Mouse (Mus musculus) spleen, adult 2 months (tissue): ENCODE measurements around the gene Cobl. TPM values are rescaled to one million over a fixed set of nuclear protein-coding genes. Genes with fewer than 3 reads are reported as not detected.

ENCODE experiments used
- DNase-seq, 2 experiments: peaks; one replicate each; pipeline versions ENCODE4 v3.0.0 to v3.0.0-alpha.2; 2012 to 2021; ENCODE audit warnings: low spot score in 2 of 2, low read depth in 1 of 2
- H3K27ac ChIP-seq: fragments of 200-500 bp; 2 replicates; pipeline ENCODE4 v1.5.1; 2012; ENCODE audit warnings: low read length, inconsistent platforms; ENCODE audit not compliant: insufficient read depth
- H3K27me3 ChIP-seq: fragments of 200-500 bp; 2 replicates; pipeline ENCODE4 v1.6.1; 2012; ENCODE audit warnings: mild to moderate bottlenecking, moderate library complexity, low read length, inconsistent platforms; ENCODE audit not compliant: control insufficient read depth, insufficient read depth
- H3K36me3 ChIP-seq: fragments of 200-500 bp; 2 replicates; pipeline ENCODE4 v1.6.1; 2012; ENCODE audit warnings: mild to moderate bottlenecking, low read length, inconsistent platforms; ENCODE audit not compliant: control insufficient read depth, insufficient read depth
- H3K4me1 ChIP-seq: fragments of 200-500 bp; 2 replicates; pipeline ENCODE4 v1.6.1; 2011; ENCODE audit warnings: inconsistent platforms; ENCODE audit not compliant: control insufficient read depth, insufficient read depth, insufficient read length
- H3K4me3 ChIP-seq: fragments of 200-500 bp; 2 replicates; pipeline ENCODE4 v1.5.1; 2011; ENCODE audit warnings: mild to moderate bottlenecking, inconsistent platforms; ENCODE audit not compliant: insufficient read depth, insufficient read length; ENCODE audit errors: extremely low read depth
- CTCF ChIP-seq: fragments of 200-500 bp; IDR thresholded peaks from 2 replicates; pipeline ENCODE4 v1.5.1; 2011; ENCODE audit warnings: mild to moderate bottlenecking, inconsistent platforms; ENCODE audit not compliant: insufficient read depth, insufficient read length, insufficient replicate concordance; ENCODE audit errors: extremely low read depth
- POLR2A ChIP-seq: fragments of 200-500 bp; IDR thresholded peaks from 2 replicates; pipeline ENCODE4 v1.6.1; 2011; ENCODE audit warnings: low read depth, low read length, inconsistent platforms
- WGBS: fragments of 180-500 bp; shearing (Covaris S2); methylation state at CpG from one replicate; pipeline ENCODE4 v1.1.7; 2018; 5-methylcytosine and 5-hydroxymethylcytosine counted together
- polyA plus RNA-seq: library from polyadenylated mRNA; depleted of rRNA; stranded (reverse); fragments of >200 nt; gene quantifications from 2 replicates; pipeline ENCODE4 v1.2.3, GENCODE M21; 2012

Gene Cobl
- polyA plus RNA-seq, 1 experiment, result 0.32 TPM

DNA sequence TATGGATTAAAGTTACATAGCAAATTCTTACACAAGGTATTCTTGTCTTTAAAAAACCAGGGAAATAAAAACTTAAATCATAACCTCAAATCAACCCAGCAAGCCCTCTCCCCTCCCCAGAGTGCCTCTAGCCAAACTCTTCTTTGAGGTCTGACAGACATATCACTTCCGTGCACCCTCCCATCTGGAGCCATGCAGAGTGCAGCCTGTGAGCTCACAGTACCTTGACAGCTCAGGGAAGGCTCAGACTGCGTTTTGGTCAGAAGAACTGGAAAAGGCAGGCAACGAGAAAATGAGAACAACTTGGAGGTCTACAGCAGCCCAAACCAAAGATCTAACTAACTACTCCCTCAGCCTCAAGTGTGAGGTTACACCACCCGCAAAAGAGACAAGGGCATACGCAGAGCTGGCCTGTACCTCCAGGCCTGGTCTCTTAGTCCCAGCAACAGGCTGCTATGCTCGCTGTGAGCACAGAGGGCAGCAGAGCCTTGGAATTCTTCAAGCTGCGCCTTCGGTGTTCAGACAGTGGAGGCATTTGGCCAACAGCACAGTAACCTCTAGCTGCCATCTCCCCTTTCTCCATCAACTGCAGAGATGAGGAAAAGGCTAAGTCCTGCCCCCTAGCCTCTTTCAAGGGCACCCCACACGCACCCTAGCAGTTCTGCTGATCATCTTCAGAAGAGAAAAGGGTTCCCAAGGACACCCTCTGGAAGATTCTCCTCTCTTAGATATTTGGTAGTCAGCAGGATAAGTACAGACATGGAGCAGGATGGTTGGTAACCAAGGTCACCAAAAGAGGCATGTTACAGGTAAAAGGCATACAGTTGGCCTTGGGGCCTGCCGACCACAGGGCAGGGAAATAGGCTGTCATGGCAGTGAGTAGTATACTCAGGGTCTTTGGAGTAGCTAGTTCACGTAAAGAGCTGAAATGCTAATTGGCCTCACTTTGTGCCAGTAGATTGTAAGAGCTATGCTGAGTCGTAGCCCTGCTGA, 91.4 kb downstream of the Cobl start:
- Histone ChIP-seq H3K36me3 (no peaks in the 10 kb centered on the region), H3K4me1 (no peaks in the 10 kb centered on the region), H3K27ac (no peak overlapping the region), H3K27me3 (no peaks in the 10 kb centered on the region), H3K4me3 (no peak overlapping the region)
- TF ChIP-seq CTCF, result no peak
- no peak for TF ChIP-seq POLR2A
- no peak for DNase-seq
- 41% methylated on average over 12 of the region's 12 CpGs for WGBS

DNA sequence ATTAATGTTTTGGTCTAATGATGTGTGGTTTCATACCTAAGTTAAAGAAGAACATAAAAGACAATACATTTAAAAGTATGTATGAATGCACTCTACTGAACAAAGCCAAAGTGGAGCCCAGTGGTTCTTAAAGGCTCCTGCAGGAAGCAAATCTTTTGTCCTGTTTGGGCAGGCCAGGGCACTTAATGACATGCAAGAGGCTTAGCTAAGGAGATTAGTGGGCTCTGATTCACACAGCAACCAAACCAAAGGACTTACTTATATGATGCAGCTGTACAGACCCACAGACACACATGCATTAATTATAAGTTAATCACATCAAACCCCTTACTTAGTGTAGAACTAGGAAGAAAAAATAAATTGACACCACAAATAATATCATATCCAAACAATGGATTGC, 93.8 kb downstream of the Cobl start:
- TF ChIP-seq CTCF (no peak), POLR2A (no peak)
- no peaks in the 10 kb centered on the region for H3K4me1 ChIP-seq
- no peaks in the 10 kb centered on the region for H3K27me3 ChIP-seq
- H3K4me3 ChIP-seq, result no peak overlapping the region
- H3K27ac ChIP-seq, result no peak overlapping the region
- H3K36me3 ChIP-seq, result no peaks in the 10 kb centered on the region
- no peak for DNase-seq

GRCm38 (mm10) chr11:12367426-12368178, 97.2 kb downstream of the Cobl start:
- TF ChIP-seq POLR2A (no peak), CTCF (no peak)
- Histone ChIP-seq H3K4me3 (no peak overlapping the region), H3K36me3 (no peaks in the 10 kb centered on the region), H3K27me3 (no peaks in the 10 kb centered on the region), H3K4me1 (no peaks in the 10 kb centered on the region), H3K27ac (no peak overlapping the region)
- DNase-seq, result no peak
- 44% methylated on average over 5 of the region's 5 CpGs for WGBS

- no peak for TF ChIP-seq POLR2A
- no peak for TF ChIP-seq CTCF
- no peak overlapping the region for H3K27ac ChIP-seq
- no peak overlapping the region for H3K4me3 ChIP-seq
- no peak for DNase-seq
- H3K27me3 ChIP-seq, result no peaks in the 10 kb centered on the region
- WGBS, result 25% methylated on average over 2 of the region's 2 CpGs
- no peaks in the 10 kb centered on the region for H3K36me3 ChIP-seq
- H3K4me1 ChIP-seq, result no peaks in the 10 kb centered on the region
Observed at GRCm38 (mm10) chr11:12359336-12360000, 105.3 kb downstream of the Cobl start.

GRCm38 (mm10) chr11:12358602-12359001, 106.2 kb downstream of the Cobl start:
- no peaks in the 10 kb centered on the region for H3K4me1 ChIP-seq
- no peak overlapping the region for H3K4me3 ChIP-seq
- H3K27ac ChIP-seq, result no peak overlapping the region
- 79% methylated on average over 4 of the region's 4 CpGs for WGBS
- no peak for TF ChIP-seq POLR2A
- TF ChIP-seq CTCF, result no peak
- no peak for DNase-seq
- H3K36me3 ChIP-seq, result no peaks in the 10 kb centered on the region
- no peaks in the 10 kb centered on the region for H3K27me3 ChIP-seq

GRCm38 (mm10) chr11:12355681-12356080, 109.1 kb downstream of the Cobl start:
- TF ChIP-seq POLR2A, result no peak
- no peak for TF ChIP-seq CTCF
- no peak overlapping the region for H3K27ac ChIP-seq
- 73% methylated on average over 3 of the region's 3 CpGs for WGBS
- H3K27me3 ChIP-seq, result no peaks in the 10 kb centered on the region
- no peak for DNase-seq
- no peaks in the 10 kb centered on the region for H3K36me3 ChIP-seq
- no peaks in the 10 kb centered on the region for H3K4me1 ChIP-seq
- no peak overlapping the region for H3K4me3 ChIP-seq
